Comparison of ENCODE assay signal across 8 mouse cellular contexts in the genomic region with DNA sequence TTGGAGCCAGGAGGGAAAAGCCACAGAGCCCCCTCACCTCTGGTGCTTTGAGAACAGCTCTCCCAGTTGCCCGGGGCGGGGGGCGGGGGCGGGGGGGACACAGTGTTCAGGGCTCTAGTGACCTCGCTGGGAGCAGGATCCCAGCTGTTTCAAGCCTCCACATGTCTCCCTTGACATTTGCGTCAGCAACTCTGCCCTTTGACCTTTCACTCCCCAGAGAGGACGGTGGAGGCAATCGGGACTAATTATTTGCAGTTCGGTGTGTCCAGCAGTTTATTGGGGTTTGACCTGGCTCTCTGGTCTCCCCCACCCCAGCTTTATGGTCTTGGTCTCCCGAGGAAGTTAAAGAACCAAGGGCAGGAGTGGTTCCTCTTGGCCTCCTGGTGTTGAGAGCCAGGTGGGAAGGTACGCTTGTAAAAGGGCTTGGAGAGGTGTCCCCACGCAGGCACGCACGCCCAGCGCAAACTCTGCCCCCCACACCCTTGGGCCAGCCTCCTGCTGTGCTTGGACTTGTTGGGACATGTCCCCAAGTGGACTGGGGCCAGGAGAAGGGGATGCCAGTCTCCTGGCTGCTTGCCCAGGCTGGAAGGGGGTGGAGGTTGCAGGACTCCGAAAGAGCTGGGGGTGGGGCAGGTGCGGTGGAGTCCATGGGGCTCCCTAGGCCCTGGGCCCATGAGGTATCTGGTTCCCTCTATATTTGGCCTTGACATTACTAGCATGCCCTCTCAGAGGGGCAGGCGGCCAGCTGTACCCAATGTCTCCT.
DNase-seq lines count a peak whose midpoint lies in the region; ATAC-seq and TF ChIP-seq lines count a peak whose summit lies in the region.

No protein-coding gene starts in this region.

- no peaks in the 10 kb centered on the region for H3K27me3 ChIP-seq in kidney, embryonic 14.5 days (ENCODE audit: control insufficient read depth, insufficient read depth, low read length)
- no peaks in the 10 kb centered on the region for H3K27me3 ChIP-seq in hindbrain, embryonic 13.5 days
- H3K27me3 ChIP-seq in liver, embryonic 13.5 days = no peaks in the 10 kb centered on the region
- no peaks in the 10 kb centered on the region for H3K27me3 ChIP-seq in stomach, embryonic 15.5 days (replicated peaks)

- H3K27ac ChIP-seq in kidney, embryonic 14.5 days (ENCODE audit: low read depth, low read length) = no peak overlapping the region
- H3K27ac ChIP-seq in gastrocnemius, adult 2 months = peak overlapping the region; percentile 99
- H3K27ac ChIP-seq in hindbrain, embryonic 13.5 days = 0 out of 2 replicates have a peak overlapping the region, but pooled peaks have one; percentile 32
- no peak overlapping the region for H3K27ac ChIP-seq in liver, embryonic 13.5 days
- peak overlapping the region; percentile 79 for H3K27ac ChIP-seq in stomach, embryonic 15.5 days

- H3K4me1 ChIP-seq in kidney, embryonic 14.5 days (ENCODE audit: control insufficient read depth, insufficient read depth, low read length) = peaks cover 26% of the 10 kb centered on the region
- H3K4me1 ChIP-seq in hindbrain, embryonic 13.5 days (replicated peaks) = peaks cover 56% of the 10 kb centered on the region
- peaks cover 38% of the 10 kb centered on the region for H3K4me1 ChIP-seq in liver, embryonic 13.5 days (replicated peaks)
- H3K4me1 ChIP-seq in stomach, embryonic 15.5 days = peaks cover 37% of the 10 kb centered on the region

- H3K4me2 ChIP-seq in kidney, embryonic 14.5 days (replicated peaks; ENCODE audit: low read depth, low read length) = no peak overlapping the region
- H3K4me2 ChIP-seq in hindbrain, embryonic 13.5 days = no peak overlapping the region
- no peak overlapping the region; the same call in 1 of the 2 replicates for H3K4me2 ChIP-seq in liver, embryonic 13.5 days
- peak overlapping the region; percentile 11; the same call in 1 of the 2 replicates for H3K4me2 ChIP-seq in stomach, embryonic 15.5 days

- H3K9me3 ChIP-seq in kidney, embryonic 14.5 days (ENCODE audit: control insufficient read depth, low read length) = no peaks in the 10 kb centered on the region
- H3K9me3 ChIP-seq in hindbrain, embryonic 13.5 days = no peaks in the 10 kb centered on the region
- H3K9me3 ChIP-seq in liver, embryonic 13.5 days (replicated peaks) = no peaks in the 10 kb centered on the region
- H3K9me3 ChIP-seq in stomach, embryonic 15.5 days = no peaks in the 10 kb centered on the region

- ATAC-seq in kidney, embryonic 14.5 days (ENCODE audit: low FRiP score, low TSS enrichment) = no peak
- ATAC-seq in hindbrain, embryonic 13.5 days (ENCODE audit: low FRiP score) = no peak
- peak; percentile 19; the same call in 1 of the 2 replicates for ATAC-seq in liver, embryonic 13.5 days (ENCODE audit: low read depth)
- peak; percentile 48; the same call in 1 of the 2 replicates for ATAC-seq in stomach, embryonic 15.5 days (ENCODE audit: insufficient read depth, low FRiP score, low read depth)

- no peak for TF ChIP-seq CTCF in gastrocnemius, adult 2 months (IDR thresholded peaks at IDR 0.05)

- H3K36me3 ChIP-seq in kidney, embryonic 14.5 days (ENCODE audit: control insufficient read depth, insufficient read depth, low read length) = no peaks in the 10 kb centered on the region
- no peaks in the 10 kb centered on the region for H3K36me3 ChIP-seq in hindbrain, embryonic 13.5 days
- no peaks in the 10 kb centered on the region for H3K36me3 ChIP-seq in liver, embryonic 13.5 days
- no peaks in the 10 kb centered on the region for H3K36me3 ChIP-seq in stomach, embryonic 15.5 days

- no peak overlapping the region; the same call in 1 of the 2 replicates for H3K9ac ChIP-seq in kidney, embryonic 14.5 days (ENCODE audit: low read depth, low read length)
- no peak overlapping the region for H3K9ac ChIP-seq in hindbrain, embryonic 13.5 days
- H3K9ac ChIP-seq in liver, embryonic 13.5 days = 0 out of 2 replicates have a peak overlapping the region, but pooled peaks have one; percentile 26
- H3K9ac ChIP-seq in stomach, embryonic 15.5 days = no peak overlapping the region

- no peak overlapping the region for H3K4me3 ChIP-seq in kidney, embryonic 14.5 days (ENCODE audit: low read length)
- H3K4me3 ChIP-seq in gastrocnemius, adult 2 months = peak overlapping the region; percentile 75
- no peak overlapping the region for H3K4me3 ChIP-seq in hindbrain, embryonic 13.5 days
- no peak overlapping the region for H3K4me3 ChIP-seq in liver, embryonic 13.5 days (replicated peaks)
- H3K4me3 ChIP-seq in stomach, embryonic 15.5 days (replicated peaks) = no peak overlapping the region

- intact Hi-C loops in gastrocnemius, adult 2 months (cut with DNase I) = loop anchor here (1.0 kb wide), 2 partner anchors 76 to 95 kb away; no protein-coding TSS in a partner anchor

- WGBS in kidney, embryonic 14.5 days = 29% methylated on average over 18 of the region's 18 CpGs
- WGBS in hindbrain, embryonic 13.5 days = 41% methylated on average over 18 of the region's 18 CpGs
- 54% methylated on average over 18 of the region's 18 CpGs for WGBS in liver, embryonic 13.5 days (ENCODE audit: insufficient replicate concordance)
- 52% methylated on average over 18 of the region's 18 CpGs for WGBS in stomach, embryonic 15.5 days

- peak; percentile 95 for DNase-seq in kidney, adult 11 months
- DNase-seq in adrenal gland, postnatal 25 days = peak; percentile 93
- peak; percentile 98 for DNase-seq in gastrocnemius, adult 2 months
- DNase-seq in liver, embryonic 13.5 days = no peak
- no peak for DNase-seq in layer of hippocampus, adult 9-11 months

Comparison
In these comparisons a context has a peak if more than half of its experiments do, and no peak if none do; other contexts are left out.
1. DNase-seq: peak in kidney, adult 11 months (single experiment), adrenal gland, postnatal 25 days (single experiment) and gastrocnemius, adult 2 months (single experiment); none in liver, embryonic 13.5 days (single experiment) and layer of hippocampus, adult 9-11 months (single experiment).
2. ATAC-seq: peak in liver, embryonic 13.5 days (single experiment) and stomach, embryonic 15.5 days (single experiment); none in kidney, embryonic 14.5 days (single experiment) and hindbrain, embryonic 13.5 days (single experiment).
3. H3K27ac ChIP-seq: peak in gastrocnemius, adult 2 months (single experiment), hindbrain, embryonic 13.5 days (single experiment) and stomach, embryonic 15.5 days (single experiment); none in kidney, embryonic 14.5 days (single experiment) and liver, embryonic 13.5 days (single experiment).